Mouse (Mus musculus) liver, embryonic 11.5 days (tissue): ENCODE measurements around the gene Nup205. TPM values are rescaled to one million over a fixed set of nuclear protein-coding genes. Genes with fewer than 3 reads are reported as not detected.
A peak's percentile ranks its signal among the peaks of the same experiment; 100 is the strongest.

Experiments
- ATAC-seq: fragments of 200-750 bp; cut with Nextera tagmentation; replicated peaks from 2 replicates; pipeline ENCODE4 v1.8.0; 2017; ENCODE audit warnings: moderate number of reproducible peaks, mild to moderate bottlenecking, moderate TSS enrichment, moderate library complexity; ENCODE audit not compliant: low FRiP score
- DNase-seq: peaks from one replicate; pipeline ENCODE4 v3.0.0-alpha.2; 2017; ENCODE audit warnings: low spot score
- H3K27ac ChIP-seq: fragments of 300-500 bp; sonication (generic); 2 replicates; pipeline ENCODE4 v1.5.1; 2014; ENCODE audit warnings: mild to moderate bottlenecking, low read depth, low read length, control low read depth
- H3K27me3 ChIP-seq: fragments of 300-500 bp; sonication (generic); replicated peaks from 2 replicates; pipeline ENCODE4 v1.6.1; 2014; ENCODE audit warnings: low read length, mixed read lengths; ENCODE audit not compliant: control insufficient read depth, insufficient read depth
- H3K36me3 ChIP-seq: fragments of 300-500 bp; sonication (generic); 2 replicates; pipeline ENCODE4 v1.6.1; 2014; ENCODE audit warnings: mild to moderate bottlenecking, low read length, moderate library complexity, mixed read lengths; ENCODE audit not compliant: control insufficient read depth, insufficient read depth
- H3K4me1 ChIP-seq: fragments of 300-500 bp; sonication (generic); replicated peaks from 2 replicates; pipeline ENCODE4 v1.6.1; 2014; ENCODE audit warnings: low read length, mixed read lengths; ENCODE audit not compliant: control insufficient read depth, insufficient read depth
- H3K4me2 ChIP-seq: fragments of 300-500 bp; sonication (generic); 2 replicates; pipeline ENCODE4 v1.6.1; 2014; ENCODE audit warnings: mild to moderate bottlenecking, control low read depth, moderate library complexity
- H3K4me3 ChIP-seq: fragments of 300-500 bp; sonication (generic); 2 replicates; pipeline ENCODE4 v1.5.1; 2014; ENCODE audit warnings: low read depth, low read length, control low read depth
- H3K9ac ChIP-seq: fragments of 300-500 bp; sonication (generic); 2 replicates; pipeline ENCODE4 v1.6.1; 2014; ENCODE audit warnings: low read depth, low read length, control low read depth
- H3K9me3 ChIP-seq: fragments of 300-500 bp; sonication (generic); 2 replicates; pipeline ENCODE4 v1.6.1; 2016; ENCODE audit warnings: low read length, inconsistent platforms, mixed read lengths; ENCODE audit not compliant: control insufficient read depth
- WGBS: fragments of 180-500 bp; shearing (Covaris S2); extraction: QIAGEN DNeasy Blood & Tissue Kit; methylation state at CpG from one replicate; pipeline ENCODE4 v1.1.7; 2014; 5-methylcytosine and 5-hydroxymethylcytosine counted together
- polyA plus RNA-seq: library from polyadenylated mRNA; unstranded; fragments of >200 nt; fragmentation: Nextera tagmentation; extraction: Ambion mirVana; gene quantifications from 2 replicates; pipeline ENCODE4 v1.2.1, GENCODE M21; 2014

Gene Nup205
- polyA plus RNA-seq, 1 experiment from 2014 or later = 63.0 TPM

DNA sequence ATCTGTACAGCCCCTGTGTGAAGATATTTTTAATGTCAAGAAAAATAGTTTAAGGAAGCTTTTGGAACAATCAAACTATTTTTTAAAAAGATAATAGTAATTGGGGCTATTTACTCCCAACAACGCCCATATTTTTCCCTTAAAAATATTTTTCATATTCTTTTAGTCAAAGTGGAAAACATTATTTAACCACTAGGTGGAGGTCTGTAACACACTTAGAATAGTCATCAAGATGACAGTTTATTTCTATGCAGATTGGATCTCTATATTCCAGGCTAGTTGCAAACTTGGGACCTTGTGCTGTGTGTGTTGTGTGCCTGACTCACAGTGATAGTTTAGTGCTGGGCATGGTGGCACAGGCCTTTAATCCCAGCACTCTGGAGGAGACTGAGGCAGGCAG is 52.2 kb downstream of the Nup205 start:
- ATAC-seq (no peak), DNase-seq (no peak)
- no peak overlapping the region for H3K4me3 ChIP-seq
- no peak overlapping the region for H3K27ac ChIP-seq
- H3K9me3 ChIP-seq = no peaks in the 10 kb centered on the region
- WGBS = 94% methylated on average over 1 of the region's 1 CpGs
- H3K9ac ChIP-seq = no peak overlapping the region
- H3K4me2 ChIP-seq = no peak overlapping the region
- peaks cover 43% of the 10 kb centered on the region for H3K36me3 ChIP-seq
- no peaks in the 10 kb centered on the region for H3K4me1 ChIP-seq
- H3K27me3 ChIP-seq = no peaks in the 10 kb centered on the region

DNA sequence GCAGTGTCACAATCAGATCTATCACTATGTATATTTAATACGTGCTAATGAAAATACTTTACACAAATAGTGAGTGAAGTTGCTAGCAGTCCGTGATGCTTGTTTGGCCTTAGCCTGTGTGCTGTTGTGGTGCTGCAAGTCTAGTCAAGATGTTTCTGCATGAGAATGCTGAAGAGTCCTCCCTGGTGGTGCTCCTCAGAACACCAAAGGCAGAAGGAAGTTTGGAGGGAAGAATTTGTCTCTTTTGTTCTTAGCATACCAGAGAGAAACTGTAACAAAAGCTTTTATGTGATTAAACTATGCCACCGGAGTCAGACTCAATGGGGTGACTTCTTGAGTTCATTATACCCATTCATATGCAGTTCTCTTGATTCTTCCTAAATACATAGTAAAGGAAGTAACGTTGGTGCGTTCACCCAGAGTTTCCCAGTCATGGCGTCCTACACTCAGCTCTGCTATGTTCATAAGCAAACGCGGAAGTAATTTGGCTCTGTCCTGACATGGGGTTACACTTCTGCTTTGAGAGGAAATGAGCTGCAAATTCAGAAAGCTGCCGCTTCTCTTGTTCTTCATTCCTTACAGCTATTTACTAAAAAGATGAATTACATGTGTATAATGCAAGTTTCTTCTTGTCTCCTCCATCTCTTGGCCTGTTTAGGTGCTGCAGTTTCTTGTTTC is 59.0 kb downstream of the Nup205 start:
- Histone ChIP-seq H3K4me2 (no peak overlapping the region), H3K9ac (no peak overlapping the region), H3K9me3 (no peaks in the 10 kb centered on the region), H3K27ac (no peak overlapping the region), H3K27me3 (no peaks in the 10 kb centered on the region), H3K4me3 (no peak overlapping the region), H3K36me3 (peaks cover 57% of the 10 kb centered on the region), H3K4me1 (no peaks in the 10 kb centered on the region)
- 91% methylated on average over 9 of the region's 9 CpGs for WGBS
- DNase-seq (no peak), ATAC-seq (no peak)

DNA sequence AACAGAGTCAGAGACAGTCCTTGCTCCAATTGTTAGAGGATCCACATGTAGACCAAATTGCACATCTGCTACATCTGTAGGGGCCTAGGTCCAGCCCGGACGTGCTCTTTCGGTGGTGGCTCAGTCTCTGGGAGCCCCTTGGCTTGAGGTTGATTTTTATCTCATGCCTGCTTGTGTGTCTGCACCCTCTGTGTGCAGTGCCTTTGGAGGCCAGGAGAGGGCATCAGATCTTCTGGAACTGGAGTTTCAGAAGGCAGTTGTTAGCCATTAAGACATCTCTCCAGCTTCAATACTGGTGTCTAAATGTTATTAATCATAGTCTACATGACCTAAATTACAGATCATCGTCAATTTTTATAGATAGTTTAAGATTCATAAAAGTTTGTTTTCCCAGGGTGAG is 66.0 kb downstream of the Nup205 start:
- Histone ChIP-seq H3K9ac (no peak overlapping the region), H3K9me3 (peaks cover 4% of the 10 kb centered on the region), H3K36me3 (peaks cover 55% of the 10 kb centered on the region), H3K4me3 (no peak overlapping the region), H3K4me2 (no peak overlapping the region), H3K4me1 (no peaks in the 10 kb centered on the region; the same call in 1 of the 2 replicates), H3K27me3 (no peaks in the 10 kb centered on the region), H3K27ac (no peak overlapping the region)
- ATAC-seq (no peak), DNase-seq (no peak)
- 97% methylated on average over 4 of the region's 4 CpGs for WGBS

DNA sequence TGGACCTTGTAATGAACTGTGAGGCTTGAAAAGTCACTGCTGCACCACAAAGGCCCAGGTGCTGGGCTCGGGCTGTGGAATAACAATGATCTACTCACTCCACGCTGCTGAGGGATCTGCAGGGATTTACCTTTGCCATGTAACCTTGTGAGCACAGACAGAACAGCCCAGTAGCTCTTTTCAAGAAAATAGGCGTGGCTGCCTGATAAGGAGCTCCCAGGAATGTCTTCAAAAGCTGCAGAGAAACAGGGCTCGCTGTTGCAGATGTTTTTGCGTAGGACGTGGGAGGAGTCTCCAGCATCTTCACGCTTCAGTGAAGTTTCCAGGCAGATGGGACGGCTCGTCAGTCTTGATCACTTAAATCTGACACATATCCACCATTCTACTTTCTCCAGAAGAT is 66.8 kb downstream of the Nup205 start:
- Histone ChIP-seq H3K27ac (no peak overlapping the region), H3K4me1 (no peaks in the 10 kb centered on the region; the same call in 1 of the 2 replicates), H3K9ac (no peak overlapping the region), H3K4me2 (no peak overlapping the region), H3K4me3 (no peak overlapping the region), H3K27me3 (no peaks in the 10 kb centered on the region), H3K9me3 (peaks cover 4% of the 10 kb centered on the region), H3K36me3 (peaks cover 50% of the 10 kb centered on the region)
- ATAC-seq (no peak), DNase-seq (no peak)
- 68% methylated on average over 9 of the region's 9 CpGs for WGBS

DNA sequence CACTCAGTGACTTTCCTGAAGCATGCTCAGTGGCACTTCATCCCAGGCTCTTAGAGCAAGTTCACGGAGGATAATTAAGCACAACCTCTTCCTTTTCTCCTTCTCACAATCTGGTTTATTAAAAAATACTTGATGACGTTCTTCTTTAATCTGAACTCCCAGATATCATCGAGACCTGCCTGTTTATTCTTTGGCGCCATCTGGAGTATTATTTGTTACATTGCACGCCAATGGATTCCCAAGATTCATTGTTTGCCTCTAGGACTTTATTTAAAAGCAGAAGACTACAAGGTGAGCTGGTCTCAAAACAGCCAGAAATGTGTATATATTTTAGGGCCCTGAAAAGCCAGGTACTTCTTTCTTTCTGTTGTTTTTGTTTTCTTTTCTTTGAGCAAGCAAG is 67.9 kb downstream of the Nup205 start:
- no peak for ATAC-seq
- 65% methylated on average over 5 of the region's 5 CpGs for WGBS
- no peaks in the 10 kb centered on the region; the same call in 1 of the 2 replicates for H3K4me1 ChIP-seq
- H3K36me3 ChIP-seq = peaks cover 45% of the 10 kb centered on the region
- no peak overlapping the region for H3K9ac ChIP-seq
- H3K9me3 ChIP-seq = peaks cover 4% of the 10 kb centered on the region
- H3K27me3 ChIP-seq = no peaks in the 10 kb centered on the region
- no peak for DNase-seq
- H3K27ac ChIP-seq = no peak overlapping the region
- no peak overlapping the region for H3K4me3 ChIP-seq
- H3K4me2 ChIP-seq = no peak overlapping the region

DNA sequence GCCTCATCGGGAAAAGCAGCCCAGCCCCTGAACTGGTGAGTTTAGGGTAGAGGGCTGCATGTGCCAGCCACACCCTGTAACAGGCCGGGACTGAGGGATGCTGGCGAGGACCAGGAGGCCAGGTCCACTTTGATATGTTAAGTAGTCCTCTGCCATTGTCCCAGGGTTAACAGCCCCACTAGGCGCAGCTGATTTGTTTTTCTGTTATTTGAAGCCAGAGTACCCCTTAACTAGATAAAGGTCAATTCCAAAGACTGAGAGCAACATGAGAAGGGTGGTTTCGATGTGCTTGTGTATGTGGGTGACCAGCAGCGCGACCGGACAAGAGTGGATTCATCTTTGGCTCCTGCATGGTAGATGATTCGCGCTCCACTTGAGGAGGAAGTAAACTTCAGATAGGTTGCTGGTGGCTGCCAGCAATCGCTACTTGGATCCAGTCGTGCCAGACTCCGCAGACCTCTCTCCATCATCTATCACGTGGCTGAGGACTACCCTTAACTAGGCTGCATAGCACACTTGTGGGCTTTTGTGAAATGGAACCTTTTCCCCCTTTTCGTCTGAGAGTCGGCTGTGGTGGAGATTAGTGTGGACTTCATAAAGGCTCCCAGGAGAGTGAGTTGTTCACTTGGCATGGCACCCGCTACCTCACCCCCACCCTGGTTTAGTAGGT is 74.7 kb downstream of the Nup205 start:
- Histone ChIP-seq H3K36me3 (no peaks in the 10 kb centered on the region), H3K4me2 (peak overlapping the region; percentile 82), H3K4me3 (peak overlapping the region; percentile 83), H3K27me3 (no peaks in the 10 kb centered on the region), H3K9me3 (no peaks in the 10 kb centered on the region), H3K9ac (no peak overlapping the region; the same call in 1 of the 2 replicates), H3K27ac (no peak overlapping the region), H3K4me1 (peaks cover 35% of the 10 kb centered on the region)
- ATAC-seq (no peak), DNase-seq (no peak)
- WGBS = 67% methylated on average over 17 of the region's 17 CpGs

DNA sequence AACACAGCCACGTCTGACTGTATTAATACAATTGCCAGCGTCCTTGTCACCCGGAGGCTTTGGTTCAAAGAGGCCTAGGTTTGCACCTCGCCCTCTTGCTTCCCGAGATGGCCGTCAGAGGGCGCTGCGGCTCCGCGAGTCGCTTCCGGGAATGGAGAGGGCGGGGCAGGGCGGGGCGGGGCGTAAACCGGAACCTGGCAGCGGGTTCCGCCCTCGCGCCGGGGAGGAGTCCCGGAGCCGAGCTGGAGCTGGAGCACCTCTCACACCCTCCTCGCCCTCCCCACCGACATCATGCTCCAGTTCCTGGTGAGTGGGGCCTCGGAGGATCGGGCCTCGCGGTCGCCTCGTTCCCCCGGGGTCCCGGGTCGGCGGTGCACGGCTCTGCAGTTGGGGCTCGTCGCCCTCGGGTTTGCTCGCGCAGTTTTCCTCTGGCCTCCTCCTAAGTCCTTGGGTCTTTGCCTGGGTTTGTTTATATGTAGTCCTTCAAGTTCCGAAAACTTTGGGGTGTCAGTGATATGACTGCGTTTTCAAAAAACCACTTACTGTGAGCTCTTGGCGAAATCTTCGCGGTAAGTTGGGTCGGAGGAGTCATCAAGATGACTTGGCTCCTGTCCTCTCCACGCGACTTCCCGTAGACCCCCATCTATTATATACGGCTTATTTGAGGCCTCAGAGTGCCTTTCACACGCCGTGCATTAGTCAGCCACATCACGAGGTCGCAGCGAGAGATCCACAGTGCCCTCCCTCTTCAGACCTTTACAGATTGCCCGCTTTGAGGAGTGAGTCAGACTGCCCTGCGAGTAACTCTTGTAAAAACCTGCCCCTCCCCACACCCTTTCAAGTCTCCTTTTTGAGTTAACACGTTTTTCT is 75.5 kb downstream of the Nup205 start:
- peak overlapping the region; percentile 82 for H3K4me2 ChIP-seq
- ATAC-seq (peak; percentile 80), DNase-seq (peak; percentile 93)
- peak overlapping the region; percentile 93 for H3K9ac ChIP-seq
- H3K36me3 ChIP-seq = no peaks in the 10 kb centered on the region
- H3K4me3 ChIP-seq = peak overlapping the region; percentile 83
- peaks cover 43% of the 10 kb centered on the region for H3K4me1 ChIP-seq
- WGBS = under 1% methylated on average over 60 of the region's 60 CpGs
- H3K27ac ChIP-seq = peak overlapping the region; percentile 96
- H3K9me3 ChIP-seq = no peaks in the 10 kb centered on the region
- H3K27me3 ChIP-seq = no peaks in the 10 kb centered on the region

DNA sequence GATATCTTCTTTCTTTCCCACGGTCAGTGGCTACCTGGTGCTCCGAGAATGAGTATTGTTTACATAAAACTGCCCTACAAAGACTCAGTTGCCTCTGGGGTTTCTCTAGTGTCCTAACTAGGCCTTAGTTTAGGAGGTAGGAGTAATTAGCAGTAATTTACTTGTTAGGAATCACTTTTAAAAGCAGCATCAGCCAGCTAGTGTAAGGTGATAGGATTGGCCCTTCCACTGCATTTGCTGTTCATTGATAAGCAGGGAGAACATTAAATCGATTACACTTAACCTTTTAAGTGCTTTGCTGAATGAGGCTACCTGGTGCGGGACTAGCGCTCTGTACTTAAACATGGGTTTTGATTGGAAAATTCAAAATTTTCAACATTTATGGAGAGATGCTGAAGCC is 76.3 kb downstream of the Nup205 start:
- Histone ChIP-seq H3K9me3 (no peaks in the 10 kb centered on the region), H3K36me3 (no peaks in the 10 kb centered on the region), H3K4me3 (peak overlapping the region; percentile 83), H3K4me2 (peak overlapping the region; percentile 82), H3K9ac (peak overlapping the region; percentile 93), H3K4me1 (peaks cover 50% of the 10 kb centered on the region), H3K27ac (peak overlapping the region; percentile 96), H3K27me3 (no peaks in the 10 kb centered on the region)
- ATAC-seq (no peak), DNase-seq (no peak)
- 30% methylated on average over 5 of the region's 5 CpGs for WGBS
